Mouse (Mus musculus): ENCODE results near the gene Dab1. TPM values are rescaled to one million over a fixed set of nuclear protein-coding genes. Genes with fewer than 3 reads are reported as not detected.

Dab1 gene
- polyA plus RNA-seq, 1 experiment: 35.8 TPM

DNA sequence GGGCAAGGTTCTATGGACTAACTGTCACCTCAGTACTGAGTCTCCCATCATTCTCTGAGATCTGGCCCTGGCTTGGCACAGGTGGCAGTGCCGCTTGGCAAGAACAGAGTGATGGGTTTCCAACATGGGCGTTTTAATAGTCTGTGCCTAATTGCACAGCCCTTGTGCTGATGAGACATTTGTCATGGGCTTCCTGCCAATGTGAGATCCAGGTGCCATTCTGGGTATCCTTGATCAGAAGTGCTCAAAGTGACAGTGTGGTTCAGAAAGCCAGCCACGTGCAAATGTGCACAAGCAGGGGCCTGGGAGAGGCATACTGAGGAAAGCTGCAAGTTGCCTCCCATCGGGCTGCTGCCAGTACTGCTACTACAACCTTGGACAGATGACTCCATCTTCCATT is 203.5 kb downstream of the Dab1 start:
- peak; percentile 21 to 61 for DNase-seq
- WGBS: 9% methylated on average over 4 of the region's 4 CpGs
- no peak overlapping the region for H3K4me3 ChIP-seq (replicated peaks; ENCODE audit: insufficient read depth, low read depth, low read length)
- H3K27me3 ChIP-seq (ENCODE audit: control insufficient read depth, insufficient read depth, low read length): no peaks in the 10 kb centered on the region; the same call in 1 of the 2 replicates
- no peaks in the 10 kb centered on the region for H3K4me1 ChIP-seq (ENCODE audit: control insufficient read depth, insufficient read depth, low read length)
- no peak overlapping the region for H3K27ac ChIP-seq (ENCODE audit: insufficient read depth, low read length)
- TF ChIP-seq CTCF (IDR thresholded peaks at IDR 0.05; ENCODE audit: borderline replicate concordance, insufficient read depth, low read depth, low read length) (no peak), POLR2A (IDR thresholded peaks at IDR 0.05; ENCODE audit: borderline replicate concordance, insufficient read depth, low read length) (no peak)

DNA sequence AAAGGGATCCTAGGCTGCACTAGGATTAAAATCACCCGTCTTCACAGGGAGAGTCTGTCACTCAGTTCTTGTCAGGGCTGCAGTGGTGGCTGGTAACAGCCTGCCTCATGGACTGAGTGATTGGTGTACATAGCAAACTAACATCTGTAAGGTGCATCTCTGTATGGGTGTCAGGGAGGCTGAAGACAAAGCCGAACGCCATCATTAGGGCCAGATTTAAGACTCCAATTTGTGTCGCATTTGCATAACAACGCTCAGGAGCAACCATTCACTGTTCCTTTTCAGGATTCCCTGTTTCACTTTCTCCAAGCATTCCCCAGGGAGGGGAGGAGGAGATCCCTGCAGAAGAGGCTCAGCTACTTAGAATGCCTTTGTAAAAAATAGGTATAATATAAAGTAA is 219.2 kb downstream of the Dab1 start:
- 65% methylated on average over 5 of the region's 5 CpGs for WGBS
- Histone ChIP-seq H3K4me1 (ENCODE audit: control insufficient read depth, insufficient read depth, low read length) (no peaks in the 10 kb centered on the region), H3K27ac (ENCODE audit: insufficient read depth, low read length) (no peak overlapping the region), H3K4me3 (replicated peaks; ENCODE audit: insufficient read depth, low read depth, low read length) (no peak overlapping the region), H3K27me3 (ENCODE audit: control insufficient read depth, insufficient read depth, low read length) (no peaks in the 10 kb centered on the region; the same call in 1 of the 2 replicates)
- DNase-seq: no peak
- TF ChIP-seq POLR2A (IDR thresholded peaks at IDR 0.05; ENCODE audit: borderline replicate concordance, insufficient read depth, low read length): no peak
- TF ChIP-seq CTCF (IDR thresholded peaks at IDR 0.05; ENCODE audit: borderline replicate concordance, insufficient read depth, low read depth, low read length): no peak

DNA sequence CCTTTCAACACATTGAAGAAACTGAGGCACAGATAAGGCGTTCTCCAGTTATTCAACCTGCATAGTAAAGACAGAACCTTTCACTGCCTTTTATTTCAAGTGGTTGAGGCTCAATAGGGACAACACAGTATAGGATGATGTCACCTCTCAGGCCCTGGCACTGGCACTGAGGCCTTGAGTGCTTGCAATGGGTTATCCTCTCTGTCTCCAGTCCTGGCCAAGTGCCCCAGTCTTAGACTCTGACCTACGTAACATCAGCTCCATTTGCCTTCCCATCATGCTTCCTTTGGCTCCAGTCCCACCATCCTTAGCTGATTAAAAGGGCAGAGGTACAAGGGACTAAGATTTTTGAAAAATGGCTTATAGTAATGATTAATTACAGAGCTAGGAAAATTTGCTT is 220.4 kb downstream of the Dab1 start:
- TF ChIP-seq POLR2A (IDR thresholded peaks at IDR 0.05; ENCODE audit: borderline replicate concordance, insufficient read depth, low read length): no peak
- no peak for DNase-seq
- H3K27ac ChIP-seq (ENCODE audit: insufficient read depth, low read length): no peak overlapping the region
- H3K4me3 ChIP-seq (replicated peaks; ENCODE audit: insufficient read depth, low read depth, low read length): no peak overlapping the region
- WGBS: 78% methylated on average over 2 of the region's 2 CpGs
- H3K27me3 ChIP-seq (ENCODE audit: control insufficient read depth, insufficient read depth, low read length): no peaks in the 10 kb centered on the region; the same call in 1 of the 2 replicates
- no peaks in the 10 kb centered on the region for H3K4me1 ChIP-seq (ENCODE audit: control insufficient read depth, insufficient read depth, low read length)

GRCm38 (mm10) chr4:103841126-103841525 is 222.0 kb downstream of the Dab1 start:
- Histone ChIP-seq H3K4me1 (ENCODE audit: control insufficient read depth, insufficient read depth, low read length) (no peaks in the 10 kb centered on the region), H3K4me3 (replicated peaks; ENCODE audit: insufficient read depth, low read depth, low read length) (no peak overlapping the region), H3K27ac (ENCODE audit: insufficient read depth, low read length) (no peak overlapping the region), H3K27me3 (ENCODE audit: control insufficient read depth, insufficient read depth, low read length) (no peaks in the 10 kb centered on the region; the same call in 1 of the 2 replicates)
- DNase-seq: no peak
- TF ChIP-seq CTCF (IDR thresholded peaks at IDR 0.05; ENCODE audit: borderline replicate concordance, insufficient read depth, low read depth, low read length) (no peak), POLR2A (IDR thresholded peaks at IDR 0.05; ENCODE audit: borderline replicate concordance, insufficient read depth, low read length) (no peak)
- 31% methylated on average over 7 of the region's 7 CpGs for WGBS

GRCm38 (mm10) chr4:103844635-103845034 is 225.5 kb downstream of the Dab1 start:
- H3K4me3 ChIP-seq (replicated peaks; ENCODE audit: insufficient read depth, low read depth, low read length): no peak overlapping the region
- no peak for DNase-seq
- 86% methylated on average over 7 of the region's 7 CpGs for WGBS

DNA sequence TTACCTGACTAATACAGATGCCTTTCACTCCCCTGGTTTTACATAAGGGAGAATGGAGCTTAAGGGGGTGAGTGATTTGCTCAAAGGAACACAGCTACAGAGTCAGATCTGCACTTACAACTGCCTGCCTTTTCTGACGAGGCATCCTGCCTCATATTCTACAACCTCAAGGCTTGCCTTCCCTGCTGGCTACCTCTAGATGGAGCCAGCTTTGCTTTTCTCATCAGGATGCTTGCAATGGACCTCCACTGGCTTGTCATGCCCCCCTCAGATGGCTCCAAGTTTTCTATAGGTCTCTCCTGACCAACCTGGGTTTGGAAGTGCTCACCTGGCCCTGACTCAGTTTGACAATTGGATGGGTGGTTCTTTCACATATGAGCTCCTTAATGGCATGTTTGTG is 238.0 kb downstream of the Dab1 start:
- H3K4me1 ChIP-seq (ENCODE audit: control insufficient read depth, insufficient read depth, low read length): no peaks in the 10 kb centered on the region
- H3K27me3 ChIP-seq (ENCODE audit: control insufficient read depth, insufficient read depth, low read length): no peaks in the 10 kb centered on the region
- WGBS: 54% methylated on average over 1 of the region's 1 CpGs
- no peak overlapping the region for H3K27ac ChIP-seq (ENCODE audit: insufficient read depth, low read length)
- TF ChIP-seq CTCF (IDR thresholded peaks at IDR 0.05; ENCODE audit: borderline replicate concordance, insufficient read depth, low read depth, low read length) (no peak), POLR2A (IDR thresholded peaks at IDR 0.05; ENCODE audit: borderline replicate concordance, insufficient read depth, low read length) (no peak)
- DNase-seq: no peak
- no peak overlapping the region for H3K4me3 ChIP-seq (replicated peaks; ENCODE audit: insufficient read depth, low read depth, low read length)

More at GRCm38 (mm10) chr4:103844635-103845034, 225.5 kb downstream of the Dab1 start:
- H3K27me3 ChIP-seq (ENCODE audit: control insufficient read depth, insufficient read depth, low read length): no peaks in the 10 kb centered on the region; the same call in 1 of the 2 replicates
- TF ChIP-seq CTCF (IDR thresholded peaks at IDR 0.05; ENCODE audit: borderline replicate concordance, insufficient read depth, low read depth, low read length) (no peak), POLR2A (IDR thresholded peaks at IDR 0.05; ENCODE audit: borderline replicate concordance, insufficient read depth, low read length) (no peak)
- no peak overlapping the region for H3K27ac ChIP-seq (ENCODE audit: insufficient read depth, low read length)
- H3K4me1 ChIP-seq (ENCODE audit: control insufficient read depth, insufficient read depth, low read length): no peaks in the 10 kb centered on the region

DNA sequence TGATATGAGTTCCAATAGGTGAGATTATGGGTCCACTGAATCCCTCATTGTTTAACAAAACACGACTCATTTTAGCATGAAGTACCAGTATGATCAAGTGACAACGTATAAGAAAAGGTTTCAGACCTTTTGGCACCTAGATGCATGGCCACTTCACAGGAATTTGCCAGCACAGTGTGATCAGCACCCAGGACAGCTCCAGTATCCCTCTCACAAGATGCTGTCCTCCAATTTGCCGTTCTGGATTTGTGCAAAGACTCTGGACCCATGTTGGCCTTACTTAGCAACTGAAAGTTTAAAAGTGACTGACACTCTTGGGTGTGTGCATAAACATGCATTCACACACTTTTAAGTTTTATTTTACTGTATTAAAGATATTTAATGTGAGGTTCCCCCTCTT is 256.4 kb downstream of the Dab1 start:
- 68% methylated on average over 3 of the region's 3 CpGs for WGBS

GRCm38 (mm10) chr4:103878841-103879240 is 259.7 kb downstream of the Dab1 start:
- TF ChIP-seq CTCF (IDR thresholded peaks at IDR 0.05; ENCODE audit: borderline replicate concordance, insufficient read depth, low read depth, low read length) (no peak), POLR2A (IDR thresholded peaks at IDR 0.05; ENCODE audit: borderline replicate concordance, insufficient read depth, low read length) (no peak)
- no peak overlapping the region for H3K4me3 ChIP-seq (replicated peaks; ENCODE audit: insufficient read depth, low read depth, low read length)
- WGBS: 85% methylated on average over 4 of the region's 4 CpGs
- H3K27ac ChIP-seq (ENCODE audit: insufficient read depth, low read length): no peak overlapping the region
- DNase-seq: no peak
- H3K4me1 ChIP-seq (ENCODE audit: control insufficient read depth, insufficient read depth, low read length): peaks cover 5% of the 10 kb centered on the region; the same call in 1 of the 2 replicates
- no peaks in the 10 kb centered on the region for H3K27me3 ChIP-seq (ENCODE audit: control insufficient read depth, insufficient read depth, low read length)

More for the DNA sequence above, 256.4 kb downstream of the Dab1 start:
- no peak overlapping the region for H3K4me3 ChIP-seq (replicated peaks; ENCODE audit: insufficient read depth, low read depth, low read length)
- H3K27me3 ChIP-seq (ENCODE audit: control insufficient read depth, insufficient read depth, low read length): no peaks in the 10 kb centered on the region
- TF ChIP-seq CTCF (IDR thresholded peaks at IDR 0.05; ENCODE audit: borderline replicate concordance, insufficient read depth, low read depth, low read length) (no peak), POLR2A (IDR thresholded peaks at IDR 0.05; ENCODE audit: borderline replicate concordance, insufficient read depth, low read length) (no peak)
- no peaks in the 10 kb centered on the region for H3K4me1 ChIP-seq (ENCODE audit: control insufficient read depth, insufficient read depth, low read length)
- no peak for DNase-seq
- H3K27ac ChIP-seq (ENCODE audit: insufficient read depth, low read length): no peak overlapping the region
